Mouse (Mus musculus) liver, adult 2 months (tissue): Measurements from ENCODE around the gene Mrpl45. TPM values are rescaled to one million over a fixed set of nuclear protein-coding genes. Genes with fewer than 3 reads are reported as not detected.
A peak's percentile ranks its signal among the peaks of the same experiment; 100 is the strongest.
"Not testable (repeated sequence)": the region's sequence is repeated elsewhere in the genome, so short reads cannot be mapped to it uniquely, and the experiment has no call there.

Source experiments
- DNase-seq: peaks from one replicate; pipeline ENCODE4 v3.0.0-alpha.2; 2011; ENCODE audit warnings: low read depth, low spot score; ENCODE audit errors: extremely low read depth
- H3K27ac ChIP-seq: fragments of 200-500 bp; replicated peaks from 2 replicates; pipeline ENCODE4 v1.5.1; 2012; ENCODE audit warnings: low read depth, mild to moderate bottlenecking, control low read depth, inconsistent platforms, low read length; ENCODE audit not compliant: insufficient read depth
- H3K27me3 ChIP-seq: fragments of 200-500 bp; 2 replicates; pipeline ENCODE4 v1.6.1; 2012; ENCODE audit warnings: mild to moderate bottlenecking, moderate library complexity, low read length, inconsistent platforms; ENCODE audit not compliant: control insufficient read depth, insufficient read depth
- H3K36me3 ChIP-seq: fragments of 200-500 bp; 2 replicates; pipeline ENCODE4 v1.6.1; 2012; ENCODE audit warnings: low read length, inconsistent platforms; ENCODE audit not compliant: control insufficient read depth, insufficient read depth
- H3K4me1 ChIP-seq: fragments of 200-500 bp; 2 replicates; pipeline ENCODE4 v1.6.1; 2011; ENCODE audit warnings: low read length; ENCODE audit not compliant: control insufficient read depth, insufficient read depth
- H3K4me3 ChIP-seq: fragments of 200-500 bp; 2 replicates; pipeline ENCODE4 v1.5.1; 2011; ENCODE audit warnings: low read depth, mild to moderate bottlenecking, control low read depth, low read length, moderate library complexity; ENCODE audit not compliant: insufficient read depth
- H3K79me2 ChIP-seq: fragments of 200-500 bp; 2 replicates; pipeline ENCODE4 v1.6.1; 2012; ENCODE audit warnings: inconsistent platforms, mild to moderate bottlenecking, low read length, moderate library complexity; ENCODE audit not compliant: control insufficient read depth, insufficient read depth
- H3K9ac ChIP-seq: fragments of 200-500 bp; 2 replicates; pipeline ENCODE4 v1.6.1; 2012; ENCODE audit warnings: low read depth, mild to moderate bottlenecking, control low read depth, inconsistent platforms, low read length
- CTCF ChIP-seq: fragments of 200-500 bp; IDR thresholded peaks from 2 replicates; pipeline ENCODE4 v1.5.1; 2011; ENCODE audit warnings: low read depth, low read length, control low read depth
- POLR2A ChIP-seq: fragments of 200-500 bp; IDR thresholded peaks from 2 replicates; pipeline ENCODE4 v1.6.1; 2011; ENCODE audit warnings: low read length, control low read depth; ENCODE audit not compliant: insufficient read depth; ENCODE audit errors: extremely low read depth
- WGBS: fragments of 180-500 bp; shearing (Covaris S2); methylation state at CpG from one replicate; pipeline ENCODE4 v1.1.7; 2018; 5-methylcytosine and 5-hydroxymethylcytosine counted together
- polyA plus RNA-seq: library from polyadenylated mRNA; depleted of rRNA; stranded (reverse); fragments of >200 nt; gene quantifications from 2 replicates; pipeline ENCODE4 v1.2.3, GENCODE M21; 2012
- total RNA-seq: library from RNA; depleted of rRNA; stranded (reverse); fragments of >200 nt; gene quantifications from 2 replicates; pipeline ENCODE4 v1.2.3, GENCODE M21; 2014

The Mrpl45 gene
- total and polyA plus RNA-seq, 2 experiments, result 12.8 to 19.9 TPM

- TF ChIP-seq POLR2A (no peak), CTCF (no peak)
- Histone ChIP-seq H3K4me3 (no peak within 1 kb of the TSS), H3K79me2 (no peaks in the 10 kb centered on the region), H3K9ac (no peak within 1 kb of the TSS), H3K27ac (no peak within 1 kb of the TSS), H3K36me3 (no peaks in the 10 kb centered on the region), H3K27me3 (no peaks in the 10 kb centered on the region), H3K4me1 (no peaks in the 10 kb centered on the region)
- DNase-seq, result no peak
- 82% methylated on average over 3 of the region's 3 CpGs for WGBS
Measured at GRCm38 (mm10) chr11:97352027-97352684, 36.6 kb downstream of the Mrpl45 start, which contains the start of gene Gpr179. Gpr179 (minus strand) TSS chr11:97352077.

GRCm38 (mm10) chr11:97352935-97353597, 37.5 kb downstream of the Mrpl45 start:
- H3K4me3 ChIP-seq, result no peak overlapping the region
- no peak for DNase-seq
- H3K9ac ChIP-seq, result no peak overlapping the region
- no peaks in the 10 kb centered on the region for H3K27me3 ChIP-seq
- no peaks in the 10 kb centered on the region for H3K79me2 ChIP-seq
- H3K27ac ChIP-seq, result no peak overlapping the region
- TF ChIP-seq CTCF (no peak), POLR2A (no peak)
- WGBS, result 78% methylated on average over 4 of the region's 4 CpGs
- H3K36me3 ChIP-seq, result no peaks in the 10 kb centered on the region
- H3K4me1 ChIP-seq, result no peaks in the 10 kb centered on the region

- no peak overlapping the region for H3K9ac ChIP-seq
- no peak overlapping the region for H3K4me3 ChIP-seq
- H3K27me3 ChIP-seq, result no peaks in the 10 kb centered on the region
- TF ChIP-seq CTCF (no peak), POLR2A (no peak)
- H3K79me2 ChIP-seq, result no peaks in the 10 kb centered on the region
- no peaks in the 10 kb centered on the region for H3K36me3 ChIP-seq
- H3K27ac ChIP-seq, result no peak overlapping the region
- H3K4me1 ChIP-seq, result no peaks in the 10 kb centered on the region
- 86% methylated on average over 2 of the region's 2 CpGs for WGBS
- DNase-seq, result no peak
Measured at GRCm38 (mm10) chr11:97354646-97355045, 39.1 kb downstream of the Mrpl45 start.

GRCm38 (mm10) chr11:97355247-97355646, 39.7 kb downstream of the Mrpl45 start:
- H3K27ac ChIP-seq, result no peak overlapping the region
- H3K79me2 ChIP-seq, result no peaks in the 10 kb centered on the region
- 91% methylated on average over 7 of the region's 7 CpGs for WGBS
- no peak overlapping the region for H3K9ac ChIP-seq
- H3K4me3 ChIP-seq, result no peak overlapping the region
- no peaks in the 10 kb centered on the region for H3K36me3 ChIP-seq
- H3K4me1 ChIP-seq, result no peaks in the 10 kb centered on the region
- no peak for DNase-seq
- no peaks in the 10 kb centered on the region for H3K27me3 ChIP-seq
- no peak for TF ChIP-seq CTCF
- TF ChIP-seq POLR2A, result no peak

DNA sequence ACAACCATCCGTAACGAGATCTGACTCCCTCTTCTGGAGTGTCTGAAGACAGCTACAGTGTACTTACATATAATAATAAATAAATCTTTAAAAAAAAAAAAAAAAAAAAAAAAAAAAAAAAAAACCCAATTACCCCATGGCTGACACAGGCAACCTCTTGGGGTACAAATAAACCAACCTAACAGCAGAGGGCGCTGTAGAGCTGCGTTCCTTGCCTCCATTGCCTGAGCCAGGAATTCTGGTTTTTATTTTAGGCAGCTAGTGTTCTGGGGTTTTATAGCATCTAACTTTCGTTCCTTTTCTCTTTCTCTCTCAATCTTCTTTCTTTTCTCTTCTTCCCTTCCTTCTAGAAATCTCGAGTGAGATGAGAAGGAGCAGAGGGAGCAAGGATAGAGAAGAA, 42.1 kb downstream of the Mrpl45 start:
- not testable (repeated sequence) for H3K4me3 ChIP-seq, H3K27ac ChIP-seq, H3K9ac ChIP-seq, H3K4me1 ChIP-seq, H3K36me3 ChIP-seq, H3K79me2 ChIP-seq, H3K27me3 ChIP-seq
- TF ChIP-seq CTCF, result peak; percentile 80
- DNase-seq, result peak; percentile 62
- WGBS, result 15% methylated on average over 6 of the region's 6 CpGs

DNA sequence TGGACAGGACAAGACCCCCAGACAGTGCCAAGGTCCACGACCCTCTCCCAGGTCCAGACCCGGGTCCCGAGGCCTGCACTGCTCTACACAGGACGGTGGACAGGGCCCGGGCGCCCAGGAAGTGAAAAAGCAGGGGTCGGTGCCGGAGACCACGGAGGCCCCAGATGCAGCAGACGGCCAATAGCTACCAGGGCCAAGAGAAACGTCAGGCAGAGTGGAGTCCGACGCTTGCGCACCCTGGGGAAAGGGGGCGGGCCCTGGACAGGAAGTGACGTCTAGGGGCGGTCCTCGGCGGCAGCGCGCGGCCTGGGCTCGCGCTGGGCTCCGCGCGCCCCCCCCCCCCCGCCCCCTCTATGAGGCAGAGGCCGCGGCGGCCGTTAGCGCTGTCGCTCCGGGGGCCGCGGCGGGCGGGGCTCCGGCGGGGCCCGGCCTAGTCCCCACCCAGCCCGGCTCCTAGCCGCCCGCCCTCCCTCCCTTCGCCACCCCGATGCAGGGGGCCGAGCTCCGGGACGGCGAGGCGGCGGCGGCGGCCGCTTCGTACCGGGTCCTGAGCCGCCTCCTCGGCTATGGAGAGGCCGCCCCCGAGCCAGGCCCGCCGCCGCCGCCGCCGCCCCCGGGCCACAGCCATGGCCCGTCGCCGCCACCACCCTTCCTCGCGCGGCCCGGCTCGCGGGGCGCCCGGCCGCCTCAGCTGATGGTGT, 46.6 kb downstream of the Mrpl45 start, which contains the start of gene Socs7:
TSS of gene Socs7 (plus strand) at position 604 of the 701 bp plus-strand sequence.
- WGBS, result under 1% methylated on average over 60 of the region's 81 CpGs
- TF ChIP-seq POLR2A, result 0 out of 2 replicates have a peak, but pooled peaks have one; percentile 18
- TF ChIP-seq CTCF, result no peak
- no peaks in the 10 kb centered on the region for H3K27me3 ChIP-seq
- peaks cover 11% of the 10 kb centered on the region for H3K4me1 ChIP-seq
- peak; percentile 71 for DNase-seq
- peak within 1 kb of the TSS; percentile 77 for H3K27ac ChIP-seq
- H3K9ac ChIP-seq, result peak within 1 kb of the TSS; percentile 93
- H3K79me2 ChIP-seq, result peaks cover 34% of the 10 kb centered on the region
- peak within 1 kb of the TSS; percentile 96 for H3K4me3 ChIP-seq
- no peaks in the 10 kb centered on the region for H3K36me3 ChIP-seq
